Mouse (Mus musculus): ENCODE data around the gene Atg9a. TPM values are rescaled to one million over a fixed set of nuclear protein-coding genes. Genes with fewer than 3 reads are reported as not detected.
A peak's percentile ranks its signal among the peaks of the same experiment; 100 is the strongest.

The Atg9a gene
- polyA plus RNA-seq, 1 experiment from 2014 or later: 47.8 TPM

- under 1% methylated on average over 90 of the region's 91 CpGs for WGBS
- ATAC-seq (ENCODE audit: low FRiP score, low TSS enrichment) (peak; percentile 92), DNase-seq (peak; percentile 98)
- H3K36me3 ChIP-seq (ENCODE audit: control insufficient read depth, insufficient read depth, low read length): peaks cover 55% of the 10 kb centered on the region
- peak within 1 kb of the TSS; percentile 97 for H3K9ac ChIP-seq (replicated peaks; ENCODE audit: low read length)
- peak within 1 kb of the TSS; percentile 98 for H3K27ac ChIP-seq (replicated peaks; ENCODE audit: low read depth, low read length)
- peaks cover 17% of the 10 kb centered on the region for H3K4me1 ChIP-seq (ENCODE audit: control insufficient read depth, insufficient read depth, low read length)
- peak within 1 kb of the TSS; percentile 97 for H3K4me2 ChIP-seq (ENCODE audit: low read length)
- no peaks in the 10 kb centered on the region for H3K27me3 ChIP-seq (ENCODE audit: control insufficient read depth, insufficient read depth, low read length)
- peak within 1 kb of the TSS; percentile 92 for H3K4me3 ChIP-seq (replicated peaks; ENCODE audit: low read depth, low read length)
- no peaks in the 10 kb centered on the region for H3K9me3 ChIP-seq (ENCODE audit: control insufficient read depth, low read length)
These were observed 49.4 kb downstream of the Atg9a start, which contains the start of the genes Cnppd1 and Retreg2 for GRCm38 (mm10) chr1:75142301-75143261. TSS of gene Cnppd1 (minus strand) at chr1:75142711. TSS of gene Retreg2 (plus strand) at chr1:75142778.

GRCm38 (mm10) chr1:75141486-75142190 is 50.4 kb downstream of the Atg9a start:
- Histone ChIP-seq H3K27me3 (ENCODE audit: control insufficient read depth, insufficient read depth, low read length) (no peaks in the 10 kb centered on the region), H3K9ac (replicated peaks; ENCODE audit: low read length) (peak overlapping the region; percentile 97), H3K27ac (replicated peaks; ENCODE audit: low read depth, low read length) (peak overlapping the region; percentile 98), H3K9me3 (ENCODE audit: control insufficient read depth, low read length) (no peaks in the 10 kb centered on the region), H3K4me2 (ENCODE audit: low read length) (peak overlapping the region; percentile 97), H3K36me3 (ENCODE audit: control insufficient read depth, insufficient read depth, low read length) (peaks cover 55% of the 10 kb centered on the region), H3K4me3 (replicated peaks; ENCODE audit: low read depth, low read length) (peak overlapping the region; percentile 92), H3K4me1 (ENCODE audit: control insufficient read depth, insufficient read depth, low read length) (peaks cover 17% of the 10 kb centered on the region)
- under 1% methylated on average over 53 of the region's 53 CpGs for WGBS
- peak; percentile 67 for DNase-seq
- 0 out of 2 replicates have a peak, but pooled peaks have one; percentile 7 for ATAC-seq (ENCODE audit: low FRiP score, low TSS enrichment)

GRCm38 (mm10) chr1:75140601-75141190 is 51.3 kb downstream of the Atg9a start:
- peak overlapping the region; percentile 92 for H3K4me3 ChIP-seq (replicated peaks; ENCODE audit: low read depth, low read length)
- 63% methylated on average over 4 of the region's 4 CpGs for WGBS
- peaks cover 17% of the 10 kb centered on the region for H3K4me1 ChIP-seq (ENCODE audit: control insufficient read depth, insufficient read depth, low read length)
- DNase-seq (no peak), ATAC-seq (ENCODE audit: low FRiP score, low TSS enrichment) (no peak)
- H3K27ac ChIP-seq (replicated peaks; ENCODE audit: low read depth, low read length): peak overlapping the region; percentile 98; the same call in 1 of the 2 replicates
- peak overlapping the region; percentile 97 for H3K9ac ChIP-seq (replicated peaks; ENCODE audit: low read length)
- no peaks in the 10 kb centered on the region for H3K9me3 ChIP-seq (ENCODE audit: control insufficient read depth, low read length)
- peak overlapping the region; percentile 97 for H3K4me2 ChIP-seq (ENCODE audit: low read length)
- H3K36me3 ChIP-seq (ENCODE audit: control insufficient read depth, insufficient read depth, low read length): peaks cover 55% of the 10 kb centered on the region
- no peaks in the 10 kb centered on the region for H3K27me3 ChIP-seq (ENCODE audit: control insufficient read depth, insufficient read depth, low read length)

- H3K4me1 ChIP-seq (ENCODE audit: control insufficient read depth, insufficient read depth, low read length): peaks cover 10% of the 10 kb centered on the region
- H3K4me3 ChIP-seq (replicated peaks; ENCODE audit: low read depth, low read length): no peak overlapping the region
- H3K27me3 ChIP-seq (ENCODE audit: control insufficient read depth, insufficient read depth, low read length): no peaks in the 10 kb centered on the region
- no peak overlapping the region for H3K27ac ChIP-seq (replicated peaks; ENCODE audit: low read depth, low read length)
- H3K9ac ChIP-seq (replicated peaks; ENCODE audit: low read length): no peak overlapping the region
- DNase-seq: no peak
- no peaks in the 10 kb centered on the region for H3K9me3 ChIP-seq (ENCODE audit: control insufficient read depth, low read length)
- WGBS: 95% methylated on average over 2 of the region's 2 CpGs
- no peak for ATAC-seq (ENCODE audit: low FRiP score, low TSS enrichment)
- H3K36me3 ChIP-seq (ENCODE audit: control insufficient read depth, insufficient read depth, low read length): peaks cover 48% of the 10 kb centered on the region
- H3K4me2 ChIP-seq (ENCODE audit: low read length): no peak overlapping the region
These were observed 53.5 kb downstream of the Atg9a start for GRCm38 (mm10) chr1:75138448-75138847.

GRCm38 (mm10) chr1:75136730-75137129 is 55.3 kb downstream of the Atg9a start:
- Histone ChIP-seq H3K27me3 (ENCODE audit: control insufficient read depth, insufficient read depth, low read length) (no peaks in the 10 kb centered on the region), H3K4me2 (ENCODE audit: low read length) (no peak overlapping the region), H3K27ac (replicated peaks; ENCODE audit: low read depth, low read length) (no peak overlapping the region), H3K4me1 (ENCODE audit: control insufficient read depth, insufficient read depth, low read length) (peaks cover 10% of the 10 kb centered on the region), H3K4me3 (replicated peaks; ENCODE audit: low read depth, low read length) (no peak overlapping the region), H3K9ac (replicated peaks; ENCODE audit: low read length) (no peak overlapping the region), H3K9me3 (ENCODE audit: control insufficient read depth, low read length) (no peaks in the 10 kb centered on the region), H3K36me3 (ENCODE audit: control insufficient read depth, insufficient read depth, low read length) (peaks cover 48% of the 10 kb centered on the region)
- WGBS: 86% methylated on average over 3 of the region's 3 CpGs
- ATAC-seq (ENCODE audit: low FRiP score, low TSS enrichment) (no peak), DNase-seq (no peak)

GRCm38 (mm10) chr1:75136293-75136692 is 55.7 kb downstream of the Atg9a start:
- no peak overlapping the region for H3K4me2 ChIP-seq (ENCODE audit: low read length)
- H3K27ac ChIP-seq (replicated peaks; ENCODE audit: low read depth, low read length): no peak overlapping the region
- no peaks in the 10 kb centered on the region for H3K27me3 ChIP-seq (ENCODE audit: control insufficient read depth, insufficient read depth, low read length)
- no peaks in the 10 kb centered on the region for H3K9me3 ChIP-seq (ENCODE audit: control insufficient read depth, low read length)
- no peak overlapping the region for H3K4me3 ChIP-seq (replicated peaks; ENCODE audit: low read depth, low read length)
- H3K9ac ChIP-seq (replicated peaks; ENCODE audit: low read length): no peak overlapping the region
- ATAC-seq (ENCODE audit: low FRiP score, low TSS enrichment) (no peak), DNase-seq (no peak)
- WGBS: 89% methylated on average over 6 of the region's 6 CpGs
- peaks cover 48% of the 10 kb centered on the region for H3K36me3 ChIP-seq (ENCODE audit: control insufficient read depth, insufficient read depth, low read length)
- peaks cover 10% of the 10 kb centered on the region for H3K4me1 ChIP-seq (ENCODE audit: control insufficient read depth, insufficient read depth, low read length)

- 71% methylated on average over 12 of the region's 12 CpGs for WGBS
- Histone ChIP-seq H3K4me1 (ENCODE audit: control insufficient read depth, insufficient read depth, low read length) (no peaks in the 10 kb centered on the region), H3K36me3 (ENCODE audit: control insufficient read depth, insufficient read depth, low read length) (peaks cover 37% of the 10 kb centered on the region), H3K27me3 (ENCODE audit: control insufficient read depth, insufficient read depth, low read length) (no peaks in the 10 kb centered on the region), H3K4me3 (replicated peaks; ENCODE audit: low read depth, low read length) (no peak within 1 kb of the TSS), H3K9ac (replicated peaks; ENCODE audit: low read length) (no peak within 1 kb of the TSS), H3K9me3 (ENCODE audit: control insufficient read depth, low read length) (no peaks in the 10 kb centered on the region), H3K4me2 (ENCODE audit: low read length) (no peak within 1 kb of the TSS), H3K27ac (replicated peaks; ENCODE audit: low read depth, low read length) (no peak within 1 kb of the TSS)
- DNase-seq (no peak), ATAC-seq (ENCODE audit: low FRiP score, low TSS enrichment) (no peak)
These were observed 58.4 kb downstream of the Atg9a start, which contains the start of gene Slc23a3 for GRCm38 (mm10) chr1:75133421-75134207. TSS of gene Slc23a3 (minus strand) at chr1:75133890.
